Mouse (Mus musculus) heart, adult 8-10 months (tissue): ENCODE measurements around the gene Txk. TPM values are rescaled to one million over a fixed set of nuclear protein-coding genes. Genes with fewer than 3 reads are reported as not detected.

Experiments used
- DNase-seq: peaks from one replicate; pipeline ENCODE4 v3.0.0; 2022; ENCODE audit warnings: low spot score
- total RNA-seq, 4 experiments: library from RNA; stranded (reverse); gene quantifications; 2 replicates each; pipeline ENCODE4 v1.2.4; 2022

Gene Txk
- total RNA-seq, 4 experiments from 2014 or later = 0.06 to 0.08 TPM; not detected in 2

DNA sequence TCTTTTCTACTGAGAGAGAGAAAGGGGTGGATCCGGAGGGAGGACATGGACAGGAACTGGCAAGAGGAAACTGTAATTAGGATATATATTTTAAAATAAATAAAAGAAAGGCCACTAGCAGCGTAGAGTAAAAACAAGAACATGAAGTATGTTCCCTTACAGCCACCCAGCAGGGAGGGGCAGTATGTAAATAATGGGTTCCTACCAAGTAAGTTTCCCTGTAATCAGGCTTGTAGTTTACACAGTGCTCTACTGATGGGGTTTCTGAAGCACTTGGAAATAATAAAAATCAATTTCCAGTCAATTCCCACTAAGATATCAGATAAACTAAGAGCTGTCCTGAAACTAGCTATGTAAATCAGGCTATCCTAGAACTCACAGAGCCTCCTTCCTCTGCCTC lies 57.9 kb downstream of the Txk start:
- no peak for DNase-seq

DNA sequence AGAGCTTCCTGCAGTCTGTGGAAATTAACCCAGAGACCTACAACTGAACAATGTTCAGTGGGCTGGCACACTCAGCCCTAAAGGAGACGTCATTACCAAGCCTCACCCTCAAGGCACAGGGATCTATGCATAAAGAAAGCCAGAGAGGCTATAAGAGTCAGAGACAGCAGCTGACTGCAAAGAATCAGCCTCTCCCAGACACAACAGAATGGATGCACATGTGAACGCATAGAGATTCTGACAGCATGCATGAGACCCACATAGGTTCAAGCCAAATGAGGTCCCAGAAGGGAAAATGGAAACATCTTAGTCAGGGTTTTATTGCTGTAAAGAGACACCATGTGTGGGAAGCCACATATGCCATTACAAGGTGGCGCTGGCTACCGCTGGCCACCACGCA lies 62.1 kb downstream of the Txk start:
- DNase-seq = no peak

DNA sequence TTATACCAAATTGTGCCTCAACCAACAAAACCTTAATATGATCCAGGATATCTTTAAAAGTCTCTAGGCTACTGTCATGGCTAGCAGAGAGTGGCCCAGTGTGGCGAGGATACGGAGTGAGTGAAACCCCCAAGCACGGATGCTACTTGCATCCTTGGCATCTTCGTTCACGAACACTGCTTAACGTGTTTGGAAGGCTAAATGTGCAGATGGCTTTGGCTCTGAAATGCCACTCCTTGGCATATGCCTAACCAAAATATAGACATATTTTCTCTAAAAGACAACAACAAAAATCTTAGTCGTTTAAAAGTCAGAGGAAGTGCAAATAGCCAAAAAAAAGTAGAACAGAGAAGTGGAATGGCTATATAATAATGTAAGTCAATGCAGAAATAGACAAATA lies 63.0 kb downstream of the Txk start:
- no peak for DNase-seq

GRCm38 (mm10) chr5:72681451-72681850 lies 71.1 kb downstream of the Txk start:
- no peak for DNase-seq

- DNase-seq = no peak
Measured at GRCm38 (mm10) chr5:72674994-72675542, 77.5 kb downstream of the Txk start.

GRCm38 (mm10) chr5:72671017-72671699 lies 81.4 kb downstream of the Txk start:
- DNase-seq = no peak

- no peak for DNase-seq
Measured at GRCm38 (mm10) chr5:72668351-72668750, 84.2 kb downstream of the Txk start.

- DNase-seq = no peak
Measured at GRCm38 (mm10) chr5:72666428-72666827, 86.1 kb downstream of the Txk start.

- DNase-seq = peak; percentile 20
Measured at GRCm38 (mm10) chr5:72665281-72665680, 87.3 kb downstream of the Txk start.

GRCm38 (mm10) chr5:72664854-72665253 lies 87.7 kb downstream of the Txk start:
- DNase-seq = no peak

DNA sequence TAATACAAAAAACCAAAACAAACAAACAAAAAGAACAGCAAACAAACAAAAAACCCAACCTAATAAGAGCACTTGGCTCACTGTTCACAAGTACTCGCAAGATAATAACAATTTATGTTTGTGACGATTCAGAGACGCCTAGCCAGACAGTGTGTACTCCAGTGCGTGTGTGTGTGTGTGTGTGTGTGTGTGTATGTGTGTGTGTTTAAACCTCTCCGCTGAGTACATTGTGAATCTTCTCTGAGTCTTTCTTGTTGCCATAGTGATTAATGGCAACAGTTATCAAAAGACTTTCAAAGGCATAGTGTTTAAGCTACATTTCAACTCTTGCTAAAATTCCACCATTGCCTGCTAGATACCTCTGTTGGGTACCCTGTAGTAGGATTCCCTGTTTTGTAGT lies 88.5 kb downstream of the Txk start:
- DNase-seq = no peak

DNA sequence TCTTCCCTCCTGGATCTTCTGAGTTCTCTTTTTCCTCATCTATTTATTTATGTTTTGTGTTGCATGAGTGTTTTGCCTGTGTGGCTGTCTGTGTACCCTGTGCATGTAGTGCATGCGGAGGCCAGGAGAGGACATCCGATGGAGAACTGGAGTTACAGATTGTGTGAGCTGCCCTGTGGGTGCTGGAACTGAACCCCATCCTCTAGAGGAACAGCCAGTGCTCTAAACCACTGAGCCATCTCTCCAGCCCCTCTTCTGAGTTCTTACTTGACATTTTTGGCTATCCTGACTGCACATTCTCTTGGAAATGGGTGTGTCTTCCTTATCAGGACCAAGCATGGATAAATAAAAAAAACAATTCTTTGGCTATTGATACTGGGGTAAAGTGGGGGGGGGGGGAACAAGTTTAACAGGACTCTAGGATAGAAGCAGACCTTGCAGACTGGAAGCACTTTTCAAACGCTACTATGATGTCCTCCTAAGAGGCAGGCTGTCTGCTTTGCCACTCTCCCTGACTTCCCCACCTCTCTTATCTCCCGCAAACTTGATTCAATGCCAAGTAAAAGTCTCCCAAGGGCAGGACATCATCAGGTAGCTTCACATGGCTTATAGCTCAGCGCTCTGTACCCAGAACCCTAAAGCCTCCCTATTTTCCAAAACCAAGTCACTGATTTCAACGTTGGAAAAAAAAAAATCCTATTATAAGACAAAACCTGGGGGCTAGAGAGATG lies 91.4 kb downstream of the Txk start:
- no peak for DNase-seq

GRCm38 (mm10) chr5:72658375-72658774 lies 94.2 kb downstream of the Txk start:
- DNase-seq = no peak

DNA sequence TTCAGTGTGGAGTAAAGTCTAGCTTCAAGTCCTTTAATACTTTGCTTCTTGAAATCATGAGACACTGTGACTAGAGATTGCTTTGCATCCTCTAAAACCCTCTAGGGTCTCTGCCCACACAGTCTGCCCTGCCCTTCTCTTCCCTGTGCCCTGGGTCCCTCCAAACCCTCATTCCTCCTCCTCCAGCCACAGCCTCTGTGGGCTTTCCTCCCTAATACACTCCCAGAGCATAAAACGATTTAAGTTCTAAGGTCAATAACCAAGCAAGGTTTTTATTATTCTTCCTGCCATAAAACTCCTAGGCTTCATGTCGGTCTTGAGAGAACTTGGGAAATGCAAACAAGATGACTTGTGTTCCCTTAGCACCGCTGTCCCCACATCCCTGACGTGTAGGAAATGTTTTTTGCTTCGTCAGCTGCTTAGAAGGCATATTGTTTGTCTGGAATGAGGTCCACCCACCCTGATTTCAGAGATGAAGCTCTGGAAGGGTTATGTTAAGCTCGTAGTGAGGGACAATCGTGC lies 96.2 kb downstream of the Txk start:
- DNase-seq = no peak

- DNase-seq = no peak
Measured at GRCm38 (mm10) chr5:72653068-72653674, 99.4 kb downstream of the Txk start.

- DNase-seq = no peak
Measured at GRCm38 (mm10) chr5:72648987-72649735, 103.4 kb downstream of the Txk start.

DNA sequence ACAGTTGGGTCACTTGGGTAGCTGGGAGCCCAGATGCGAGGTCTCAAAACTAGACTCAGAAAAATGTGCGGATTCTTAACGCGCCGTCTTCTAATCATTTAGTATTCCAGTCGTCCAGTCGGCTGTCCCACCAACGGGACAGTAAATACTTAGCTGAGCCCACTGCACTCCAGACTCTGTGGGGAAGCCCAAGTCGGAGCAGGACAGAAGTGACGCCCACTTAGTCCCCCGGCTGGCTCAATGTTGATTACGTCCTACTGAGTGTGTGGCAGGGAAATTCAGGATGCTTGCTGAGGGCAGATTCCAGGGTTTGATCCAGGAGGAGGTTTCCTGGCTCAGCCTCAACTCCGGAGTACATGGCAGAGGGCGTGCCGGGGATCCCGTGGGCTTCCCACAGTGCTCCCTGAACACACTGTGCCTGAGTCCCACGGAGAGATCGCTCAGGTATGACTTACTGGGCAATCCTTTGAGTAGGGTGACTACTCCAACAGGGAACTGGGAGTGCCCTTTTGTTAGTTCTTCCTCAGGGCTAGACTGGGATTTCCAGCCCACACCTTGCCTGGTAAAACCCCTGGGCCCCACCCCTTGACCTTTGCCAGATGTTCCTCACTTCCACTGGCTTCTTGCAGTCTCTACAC lies 104.5 kb downstream of the Txk start:
- no peak for DNase-seq

- DNase-seq = no peak
Measured at GRCm38 (mm10) chr5:72647418-72647907, 105.1 kb downstream of the Txk start, which contains the start of gene Nipal1. Gene Nipal1, plus strand, starts transcription at chr5:72647795.

GRCm38 (mm10) chr5:72646996-72647395 lies 105.6 kb downstream of the Txk start:
- no peak for DNase-seq

DNA sequence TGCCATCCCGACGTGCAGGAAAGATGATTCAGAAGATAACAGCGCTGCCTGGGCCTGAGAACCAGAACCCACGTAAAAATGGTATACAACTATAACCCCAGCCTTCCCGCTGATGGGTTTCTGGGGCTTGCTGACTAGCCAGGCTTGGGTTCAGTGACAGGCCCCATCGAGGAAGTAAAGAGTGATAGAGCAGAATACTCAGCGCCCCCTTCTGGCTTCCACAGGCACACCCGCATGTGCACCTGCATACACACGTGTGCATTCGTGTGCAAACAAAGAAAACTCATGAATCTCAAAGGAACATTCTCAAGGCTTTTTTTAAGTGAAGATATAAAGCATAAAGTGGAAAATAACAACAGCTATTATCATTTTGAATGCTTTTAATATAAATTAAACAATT lies 106.4 kb downstream of the Txk start:
- DNase-seq = no peak
